Mouse (Mus musculus): ENCODE results near the gene Gtf2f1. TPM values are rescaled to one million over a fixed set of nuclear protein-coding genes. Genes with fewer than 3 reads are reported as not detected.

The Gtf2f1 gene
- total RNA-seq, 2 experiments from 2014 or later: 31.9 to 34.9 TPM

- no peak for DNase-seq (ENCODE audit: low spot score in 2 of 2)
These were observed 3.8 kb downstream of the Gtf2f1 start for GRCm38 (mm10) chr17:57007137-57007905.

- no peak for DNase-seq (ENCODE audit: low spot score in 2 of 2)
These were observed 7.1 kb downstream of the Gtf2f1 start for GRCm38 (mm10) chr17:57003994-57004393.

- no peak for DNase-seq (ENCODE audit: low spot score in 2 of 2)
These were observed 9.9 kb downstream of the Gtf2f1 start for GRCm38 (mm10) chr17:57001228-57001627.

GRCm38 (mm10) chr17:56999968-57000609 is 11.0 kb downstream of the Gtf2f1 start, which contains the start of gene Pspn:
Gene Pspn, minus strand, starts transcription at chr17:57000018.
- DNase-seq (ENCODE audit: low spot score in 2 of 2): no peak

- no peak for DNase-seq (ENCODE audit: low spot score in 2 of 2)
These were observed 11.7 kb downstream of the Gtf2f1 start for GRCm38 (mm10) chr17:56999414-56999813.

- peak; percentile 83 to 94 for DNase-seq (ENCODE audit: low spot score in 2 of 2)
These were observed 13.9 kb downstream of the Gtf2f1 start, which contains the start of gene Alkbh7 for GRCm38 (mm10) chr17:56997029-56997667. Gene Alkbh7, plus strand, starts transcription at chr17:56997339.

- DNase-seq (ENCODE audit: low spot score in 2 of 2): no peak
These were observed 14.6 kb downstream of the Gtf2f1 start for GRCm38 (mm10) chr17:56996506-56996905.

GRCm38 (mm10) chr17:56995046-56995445 is 16.0 kb downstream of the Gtf2f1 start:
- DNase-seq (ENCODE audit: low spot score in 2 of 2): no peak

GRCm38 (mm10) chr17:56990966-56991365 is 20.1 kb downstream of the Gtf2f1 start:
- DNase-seq (ENCODE audit: low spot score in 2 of 2): peak in 1 of 2 experiments; percentile 12

- DNase-seq (ENCODE audit: low spot score in 2 of 2): peak; percentile 77 to 90
These were observed 20.9 kb downstream of the Gtf2f1 start, which contains the start of gene Clpp for GRCm38 (mm10) chr17:56990115-56990746. Gene Clpp, plus strand, starts transcription at chr17:56990305.

- DNase-seq (ENCODE audit: low spot score in 2 of 2): peak in 1 of 2 experiments; percentile 41
These were observed 21.5 kb downstream of the Gtf2f1 start for GRCm38 (mm10) chr17:56989467-56990114.

GRCm38 (mm10) chr17:56988921-56989430 is 22.1 kb downstream of the Gtf2f1 start:
- DNase-seq (ENCODE audit: low spot score in 2 of 2): peak in 1 of 2 experiments; percentile 4

GRCm38 (mm10) chr17:56988441-56988840 is 22.6 kb downstream of the Gtf2f1 start:
- DNase-seq (ENCODE audit: low spot score in 2 of 2): peak in 1 of 2 experiments; percentile 10

GRCm38 (mm10) chr17:56986105-56986805 is 24.8 kb downstream of the Gtf2f1 start:
- DNase-seq (ENCODE audit: low spot score in 2 of 2): peak in 1 of 2 experiments; percentile 5

- DNase-seq (ENCODE audit: low spot score in 2 of 2): peak in 1 of 2 experiments; percentile 7
These were observed 25.4 kb downstream of the Gtf2f1 start for GRCm38 (mm10) chr17:56985656-56986055.

GRCm38 (mm10) chr17:56984886-56985285 is 26.2 kb downstream of the Gtf2f1 start:
- no peak for DNase-seq (ENCODE audit: low spot score in 2 of 2)

- DNase-seq (ENCODE audit: low spot score in 2 of 2): no peak
These were observed 29.1 kb downstream of the Gtf2f1 start, which contains the start of gene Acer1 for GRCm38 (mm10) chr17:56982013-56982412. Gene Acer1, minus strand, starts transcription at chr17:56982126.

GRCm38 (mm10) chr17:56981049-56981448 is 30.0 kb downstream of the Gtf2f1 start:
- DNase-seq (ENCODE audit: low spot score in 2 of 2): no peak

- no peak for DNase-seq (ENCODE audit: low spot score in 2 of 2)
These were observed 31.6 kb downstream of the Gtf2f1 start for GRCm38 (mm10) chr17:56979524-56979923.

Measured in gastrocnemius, postnatal 4 days (tissue).